Mouse (Mus musculus): ENCODE results near the gene Dnaja4. TPM values are rescaled to one million over a fixed set of nuclear protein-coding genes. Genes with fewer than 3 reads are reported as not detected.

The Dnaja4 gene
- polyA plus RNA-seq, 1 experiment from 2014 or later: 24.3 TPM

DNA sequence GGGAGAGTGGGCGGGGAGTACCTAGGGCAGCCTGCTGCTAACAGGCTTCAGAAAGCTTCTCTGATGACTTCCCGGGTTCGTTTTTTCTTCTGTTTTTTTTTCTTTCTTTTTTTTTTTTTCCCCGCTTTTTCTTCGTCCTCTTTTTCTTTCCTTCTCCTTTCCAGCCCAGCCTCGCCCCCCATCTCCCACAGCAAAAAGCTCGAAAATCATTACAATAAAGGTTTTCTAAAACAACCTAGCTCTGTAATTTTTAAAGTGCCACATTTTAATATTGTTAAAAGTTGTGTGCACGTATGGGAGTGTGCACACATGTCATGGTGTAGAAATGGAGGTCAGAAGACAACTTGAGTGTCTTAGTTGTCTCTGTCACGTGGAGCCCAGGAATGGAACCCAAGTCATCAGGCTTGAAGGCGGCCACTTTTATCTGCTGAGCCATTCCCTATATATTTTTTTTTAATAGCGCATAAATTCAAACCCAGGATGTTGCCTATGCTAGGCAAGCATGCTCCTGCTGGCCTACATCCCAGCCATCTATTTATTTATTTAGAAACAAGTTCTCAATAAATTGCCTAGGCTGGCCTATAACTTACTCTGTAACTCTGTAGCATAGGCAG is 36.1 kb downstream of the Dnaja4 start:
- Histone ChIP-seq H3K27ac (peak overlapping the region; percentile 80; the same call in 1 of the 2 replicates), H3K9ac (peak overlapping the region; percentile 50; the same call in 1 of the 2 replicates), H3K4me3 (peak overlapping the region; percentile 87), H3K4me1 (peaks cover 33% of the 10 kb centered on the region), H3K9me3 (replicated peaks) (no peaks in the 10 kb centered on the region), H3K36me3 (peaks cover 15% of the 10 kb centered on the region), H3K4me2 (peak overlapping the region; percentile 79), H3K27me3 (replicated peaks) (peaks cover 7% of the 10 kb centered on the region)
- no peak for ATAC-seq
- 19% methylated on average over 11 of the region's 11 CpGs for WGBS (ENCODE audit: insufficient replicate concordance)

GRCm38 (mm10) chr9:54736284-54736701 is 37.6 kb downstream of the Dnaja4 start:
- H3K9ac ChIP-seq: no peak overlapping the region
- no peak overlapping the region for H3K4me3 ChIP-seq
- peaks cover 33% of the 10 kb centered on the region for H3K4me1 ChIP-seq
- H3K9me3 ChIP-seq (replicated peaks): no peaks in the 10 kb centered on the region
- no peak overlapping the region for H3K27ac ChIP-seq
- peaks cover 16% of the 10 kb centered on the region for H3K27me3 ChIP-seq (replicated peaks)
- 15% methylated on average over 9 of the region's 9 CpGs for WGBS (ENCODE audit: insufficient replicate concordance)
- H3K36me3 ChIP-seq: no peaks in the 10 kb centered on the region; the same call in 1 of the 2 replicates
- H3K4me2 ChIP-seq: peak overlapping the region; percentile 45
- no peak for ATAC-seq

DNA sequence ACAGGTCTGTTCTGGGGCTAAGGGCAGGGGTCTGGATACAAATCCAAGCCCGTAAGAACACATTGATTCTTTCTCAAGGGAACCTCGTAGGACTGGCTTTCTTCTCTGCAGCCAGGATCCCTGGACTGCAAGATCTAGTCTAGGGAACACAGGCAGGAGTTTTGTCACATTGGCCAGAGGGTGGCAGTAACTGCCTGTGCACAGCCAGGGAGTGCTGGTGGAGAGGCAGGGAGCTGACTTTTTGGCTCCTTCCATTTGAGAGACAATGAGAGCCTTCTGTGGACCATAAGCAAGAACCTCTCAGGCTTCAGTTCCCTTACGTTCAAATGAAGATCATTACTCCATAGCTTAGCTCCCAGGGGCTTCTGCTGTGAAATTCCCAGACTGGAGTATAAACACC is 39.7 kb downstream of the Dnaja4 start:
- Histone ChIP-seq H3K27ac (no peak overlapping the region), H3K9ac (no peak overlapping the region), H3K4me1 (peaks cover 18% of the 10 kb centered on the region), H3K4me3 (no peak overlapping the region), H3K36me3 (no peaks in the 10 kb centered on the region), H3K9me3 (replicated peaks) (no peaks in the 10 kb centered on the region), H3K4me2 (no peak overlapping the region), H3K27me3 (replicated peaks) (peaks cover 20% of the 10 kb centered on the region)
- no peak for ATAC-seq
- WGBS (ENCODE audit: insufficient replicate concordance): 39% methylated on average over 3 of the region's 3 CpGs

DNA sequence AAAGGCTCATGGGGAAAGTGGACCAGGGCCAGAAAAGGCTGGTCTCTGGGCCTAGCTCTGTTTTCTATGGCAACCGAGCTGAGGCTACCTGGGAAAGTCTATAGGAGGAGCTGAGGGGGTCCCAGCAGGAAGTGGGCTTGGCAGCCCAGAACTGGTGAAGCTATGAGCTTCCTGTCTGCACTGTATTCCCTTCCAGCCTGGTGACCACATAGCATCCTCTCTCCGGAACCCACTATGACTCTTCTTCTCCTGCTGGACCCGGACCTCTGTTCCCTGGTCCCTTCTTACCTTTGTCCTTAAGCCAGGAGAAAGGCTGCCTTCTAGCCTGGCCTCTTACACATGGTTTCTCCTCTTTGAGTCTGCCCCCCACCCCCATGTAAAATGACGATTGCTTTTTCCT is 45.2 kb downstream of the Dnaja4 start:
- WGBS (ENCODE audit: insufficient replicate concordance): 43% methylated on average over 4 of the region's 4 CpGs
- Histone ChIP-seq H3K36me3 (no peaks in the 10 kb centered on the region), H3K9me3 (replicated peaks) (no peaks in the 10 kb centered on the region), H3K4me3 (no peak overlapping the region), H3K4me1 (no peaks in the 10 kb centered on the region), H3K27me3 (replicated peaks) (peaks cover 20% of the 10 kb centered on the region), H3K9ac (no peak overlapping the region), H3K4me2 (no peak overlapping the region), H3K27ac (no peak overlapping the region)
- ATAC-seq: no peak

GRCm38 (mm10) chr9:54745740-54746370 is 47.2 kb downstream of the Dnaja4 start:
- Histone ChIP-seq H3K9ac (no peak overlapping the region), H3K4me1 (no peaks in the 10 kb centered on the region), H3K9me3 (replicated peaks) (no peaks in the 10 kb centered on the region), H3K27ac (no peak overlapping the region), H3K27me3 (replicated peaks) (peaks cover 6% of the 10 kb centered on the region; the same call in 1 of the 2 replicates), H3K36me3 (no peaks in the 10 kb centered on the region), H3K4me3 (no peak overlapping the region), H3K4me2 (no peak overlapping the region)
- no peak for ATAC-seq
- 65% methylated on average over 13 of the region's 13 CpGs for WGBS (ENCODE audit: insufficient replicate concordance)

- ATAC-seq: no peak
- H3K9ac ChIP-seq: no peak overlapping the region
- 50% methylated on average over 7 of the region's 7 CpGs for WGBS (ENCODE audit: insufficient replicate concordance)
These were observed 51.7 kb downstream of the Dnaja4 start for GRCm38 (mm10) chr9:54750215-54750981.

DNA sequence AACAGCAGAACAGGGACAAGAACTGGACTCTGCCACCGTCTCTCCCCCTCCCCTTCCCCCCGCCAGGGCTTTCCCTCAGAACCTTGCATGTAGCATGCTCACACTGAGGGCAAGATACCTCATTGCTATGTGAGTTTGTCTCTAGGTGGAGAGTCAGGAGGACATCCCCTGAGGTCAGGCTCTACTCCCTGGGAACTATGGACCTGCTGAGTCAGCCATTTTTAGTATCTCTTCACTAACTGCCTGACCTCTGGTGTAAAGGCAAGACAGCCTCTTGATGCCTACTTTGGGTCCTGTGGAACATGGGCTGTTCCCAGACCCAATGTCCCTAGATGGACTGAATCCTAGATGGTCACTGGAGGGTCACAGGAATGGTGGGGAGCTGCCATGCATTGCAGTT is 53.0 kb downstream of the Dnaja4 start:
- Histone ChIP-seq H3K4me1 (0 out of 2 replicates have a peak, but pooled peaks cover 5% of the 10 kb centered on the region), H3K9ac (no peak overlapping the region), H3K4me3 (no peak overlapping the region), H3K4me2 (no peak overlapping the region), H3K27ac (no peak overlapping the region), H3K9me3 (replicated peaks) (no peaks in the 10 kb centered on the region), H3K36me3 (no peaks in the 10 kb centered on the region), H3K27me3 (replicated peaks) (peaks cover 22% of the 10 kb centered on the region)
- ATAC-seq: no peak
- 67% methylated on average over 2 of the region's 2 CpGs for WGBS (ENCODE audit: insufficient replicate concordance)

More at GRCm38 (mm10) chr9:54750215-54750981, 51.7 kb downstream of the Dnaja4 start:
- H3K4me1 ChIP-seq: 0 out of 2 replicates have a peak, but pooled peaks cover 5% of the 10 kb centered on the region
- H3K4me2 ChIP-seq: no peak overlapping the region
- H3K27ac ChIP-seq: no peak overlapping the region
- no peaks in the 10 kb centered on the region for H3K36me3 ChIP-seq
- H3K9me3 ChIP-seq (replicated peaks): no peaks in the 10 kb centered on the region
- no peak overlapping the region for H3K4me3 ChIP-seq
- peaks cover 22% of the 10 kb centered on the region for H3K27me3 ChIP-seq (replicated peaks)

DNA sequence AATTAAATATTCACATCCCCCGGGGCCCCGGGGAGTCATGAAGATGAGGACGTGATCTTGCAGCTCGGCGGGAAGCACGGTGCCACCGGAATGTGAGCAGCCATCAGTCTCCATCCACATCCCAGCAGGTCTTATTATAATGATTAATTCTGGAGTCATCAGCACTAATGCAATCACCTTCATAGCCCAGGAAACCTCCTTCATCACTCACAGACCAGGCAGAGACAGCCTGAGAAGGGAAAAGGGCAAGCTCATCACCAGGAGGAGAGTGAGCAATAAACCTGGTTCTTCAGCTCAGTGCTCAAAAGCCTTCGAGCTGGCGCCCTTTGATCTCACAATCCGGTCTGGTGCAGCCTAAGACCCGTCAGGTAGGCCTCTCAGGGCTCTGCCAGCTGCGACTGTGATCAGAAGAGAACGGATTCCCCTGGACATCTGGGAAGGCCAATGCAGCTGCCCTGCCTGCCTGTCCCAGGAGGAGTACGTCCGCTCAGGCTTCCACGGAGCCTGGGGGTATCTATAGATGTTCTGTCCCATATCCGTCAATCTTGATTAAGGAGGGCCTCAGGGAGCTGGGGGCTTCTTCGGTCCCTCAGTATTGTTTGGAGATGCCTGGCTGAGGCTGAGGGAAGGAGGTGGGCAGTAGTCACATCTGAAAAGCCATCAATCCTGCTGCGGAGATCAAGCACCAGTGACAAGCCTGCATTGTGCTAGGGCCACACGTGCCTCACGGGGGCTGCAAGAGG is 53.7 kb downstream of the Dnaja4 start:
- Histone ChIP-seq H3K36me3 (no peaks in the 10 kb centered on the region), H3K27me3 (replicated peaks) (peaks cover 22% of the 10 kb centered on the region), H3K9ac (no peak overlapping the region), H3K4me2 (no peak overlapping the region), H3K27ac (no peak overlapping the region), H3K4me1 (0 out of 2 replicates have a peak, but pooled peaks cover 5% of the 10 kb centered on the region), H3K4me3 (no peak overlapping the region), H3K9me3 (replicated peaks) (no peaks in the 10 kb centered on the region)
- 51% methylated on average over 21 of the region's 21 CpGs for WGBS (ENCODE audit: insufficient replicate concordance)
- ATAC-seq: no peak

- Histone ChIP-seq H3K27me3 (replicated peaks) (peaks cover 22% of the 10 kb centered on the region), H3K4me1 (0 out of 2 replicates have a peak, but pooled peaks cover 5% of the 10 kb centered on the region), H3K4me2 (no peak overlapping the region), H3K27ac (no peak overlapping the region), H3K36me3 (no peaks in the 10 kb centered on the region), H3K9ac (no peak overlapping the region), H3K4me3 (no peak overlapping the region), H3K9me3 (replicated peaks) (no peaks in the 10 kb centered on the region)
- no peak for ATAC-seq
- WGBS (ENCODE audit: insufficient replicate concordance): 72% methylated on average over 11 of the region's 11 CpGs
These were observed 54.2 kb downstream of the Dnaja4 start for GRCm38 (mm10) chr9:54752944-54753295.

DNA sequence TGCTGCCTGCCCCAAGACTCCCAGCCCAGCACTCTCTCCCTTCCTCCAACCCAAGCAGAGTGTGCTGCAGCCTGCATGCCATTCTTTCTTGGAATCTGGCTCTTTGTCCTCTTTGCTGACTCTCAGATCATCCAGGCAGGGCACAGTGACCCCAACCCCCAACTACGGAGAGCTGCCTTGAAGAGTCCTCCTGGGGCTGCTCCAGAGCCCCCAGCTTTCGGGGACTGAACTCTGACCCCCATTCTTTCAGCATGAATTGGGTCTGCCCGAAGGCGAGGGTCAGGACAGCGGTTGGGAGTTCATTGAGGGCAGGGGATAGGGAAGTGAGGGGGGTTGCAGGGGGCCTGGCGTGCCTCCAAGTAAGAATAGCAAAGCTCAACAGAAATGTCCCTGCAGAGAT is 60.9 kb downstream of the Dnaja4 start:
- 38% methylated on average over 6 of the region's 6 CpGs for WGBS (ENCODE audit: insufficient replicate concordance)
- no peak overlapping the region for H3K4me2 ChIP-seq
- H3K4me1 ChIP-seq: no peaks in the 10 kb centered on the region
- ATAC-seq: no peak
- no peak overlapping the region for H3K27ac ChIP-seq
- no peak overlapping the region for H3K4me3 ChIP-seq
- H3K9ac ChIP-seq: no peak overlapping the region
- peaks cover 40% of the 10 kb centered on the region for H3K27me3 ChIP-seq (replicated peaks)
- H3K9me3 ChIP-seq (replicated peaks): no peaks in the 10 kb centered on the region
- no peaks in the 10 kb centered on the region for H3K36me3 ChIP-seq

- Histone ChIP-seq H3K4me2 (peak overlapping the region; percentile 54), H3K9ac (no peak overlapping the region), H3K4me1 (no peaks in the 10 kb centered on the region), H3K4me3 (no peak overlapping the region), H3K27ac (no peak overlapping the region), H3K27me3 (replicated peaks) (peaks cover 74% of the 10 kb centered on the region), H3K9me3 (replicated peaks) (no peaks in the 10 kb centered on the region), H3K36me3 (no peaks in the 10 kb centered on the region)
- 17% methylated on average over 12 of the region's 12 CpGs for WGBS (ENCODE audit: insufficient replicate concordance)
- ATAC-seq: no peak
These were observed 65.4 kb downstream of the Dnaja4 start for GRCm38 (mm10) chr9:54764091-54764490.
